Mouse (Mus musculus) gastrocnemius, adult 2 months (tissue): Measurements from ENCODE around the gene Rbm18. TPM values are rescaled to one million over a fixed set of nuclear protein-coding genes. Genes with fewer than 3 reads are reported as not detected.

Experiments
- DNase-seq: peaks from one replicate; pipeline ENCODE4 v3.0.0; 2022
- H3K27ac ChIP-seq: fragments of 200-600 bp; 2 replicates; pipeline ENCODE4 v1.8.1; 2022; ENCODE audit warnings: mild to moderate bottlenecking
- H3K4me3 ChIP-seq: fragments of 200-600 bp; 2 replicates; pipeline ENCODE4 v1.8.1; 2022; ENCODE audit warnings: mild to moderate bottlenecking, moderate library complexity
- CTCF ChIP-seq: fragments of 200-600 bp; IDR thresholded peaks from 2 replicates; pipeline ENCODE4 v1.8.1; 2022; ENCODE audit warnings: antibody characterized with exemption, mild to moderate bottlenecking, moderate library complexity
- intact Hi-C: fragments of 180-260 bp; cut with DNase I; formaldehyde crosslinking; loops from one replicate; pipeline ENCODE4 v1.15.1; 2025
- total RNA-seq, 2 experiments: library from RNA; stranded (reverse); gene quantifications; 2 replicates each; pipeline ENCODE4 v1.2.3; 2021

The Rbm18 gene
- total RNA-seq, 2 experiments from 2014 or later: 31.9 to 33.5 TPM

DNA sequence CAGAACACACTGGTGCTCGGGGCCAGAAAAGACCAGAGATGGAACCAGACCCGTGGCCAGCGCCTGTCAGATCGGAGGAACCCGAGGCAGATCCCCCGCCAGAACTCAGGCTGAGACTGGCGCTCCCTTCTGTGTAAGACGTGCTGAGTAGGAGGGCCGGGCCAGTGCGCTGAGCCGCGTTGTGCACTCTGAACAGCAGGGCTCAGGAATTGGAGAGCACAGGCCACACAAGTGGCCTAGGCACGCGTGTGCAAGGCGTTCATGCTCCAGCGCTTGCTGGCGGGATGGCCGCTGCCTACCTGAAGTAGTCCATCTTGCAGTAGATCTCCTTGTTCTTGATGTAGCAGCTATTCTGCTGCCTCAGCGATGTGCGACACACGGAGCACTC, 34.0 kb downstream of the Rbm18 start:
- no peak for TF ChIP-seq CTCF
- no peak for DNase-seq
- intact Hi-C loops: no loop called here
- Histone ChIP-seq H3K4me3 (peak overlapping the region; percentile 78), H3K27ac (0 out of 2 replicates have a peak overlapping the region, but pooled peaks have one; percentile 1)

- no peak for TF ChIP-seq CTCF
- no peak for DNase-seq
- intact Hi-C loops: no loop called here
- H3K4me3 ChIP-seq: peak overlapping the region; percentile 78
- H3K27ac ChIP-seq: no peak overlapping the region; the same call in 1 of the 2 replicates
These were observed 34.6 kb downstream of the Rbm18 start for GRCm38 (mm10) chr2:36101866-36102558.

- no peak for TF ChIP-seq CTCF
- Histone ChIP-seq H3K27ac (no peak overlapping the region), H3K4me3 (no peak overlapping the region)
- no peak for DNase-seq
- intact Hi-C loops: no loop called here
These were observed 36.8 kb downstream of the Rbm18 start for GRCm38 (mm10) chr2:36099739-36100138.

GRCm38 (mm10) chr2:36098021-36098420, 38.6 kb downstream of the Rbm18 start:
- TF ChIP-seq CTCF: no peak
- Histone ChIP-seq H3K4me3 (no peak overlapping the region), H3K27ac (no peak overlapping the region)
- intact Hi-C loops: no loop called here
- no peak for DNase-seq

GRCm38 (mm10) chr2:36097129-36097815, 39.3 kb downstream of the Rbm18 start:
- DNase-seq: no peak
- Histone ChIP-seq H3K27ac (no peak overlapping the region), H3K4me3 (no peak overlapping the region)
- no peak for TF ChIP-seq CTCF
- intact Hi-C loops: no loop called here

GRCm38 (mm10) chr2:36093914-36094475, 42.6 kb downstream of the Rbm18 start:
- Histone ChIP-seq H3K27ac (no peak overlapping the region), H3K4me3 (no peak overlapping the region)
- TF ChIP-seq CTCF: no peak
- intact Hi-C loops: loop anchor here (5.0 kb wide), 1 partner anchor 47 kb away; the partner anchor contains the start of genes Morn5 and Ndufa8
- no peak for DNase-seq

GRCm38 (mm10) chr2:36093301-36093700, 43.3 kb downstream of the Rbm18 start:
- Histone ChIP-seq H3K27ac (no peak overlapping the region), H3K4me3 (no peak overlapping the region)
- TF ChIP-seq CTCF: no peak
- DNase-seq: no peak
- intact Hi-C loops: loop anchor here (5.0 kb wide), 1 partner anchor 46 kb away; the partner anchor contains the start of genes Morn5 and Ndufa8

- no peak overlapping the region for H3K27ac ChIP-seq
- TF ChIP-seq CTCF: no peak
- intact Hi-C loops: loop anchor here (5.0 kb wide), 1 partner anchor 45 kb away; the partner anchor contains the start of genes Morn5 and Ndufa8
- H3K4me3 ChIP-seq: no peak overlapping the region
- no peak for DNase-seq
These were observed 43.8 kb downstream of the Rbm18 start for GRCm38 (mm10) chr2:36092748-36093147.

- peak; percentile 69 for DNase-seq
- Histone ChIP-seq H3K27ac (no peak overlapping the region), H3K4me3 (peak overlapping the region; percentile 65)
- intact Hi-C loops: loop anchor here (5.0 kb wide), 1 partner anchor 44 kb away; the partner anchor contains the start of genes Morn5 and Ndufa8
- TF ChIP-seq CTCF: no peak
These were observed 45.5 kb downstream of the Rbm18 start for GRCm38 (mm10) chr2:36090853-36091741.

- no peak overlapping the region for H3K4me3 ChIP-seq
- no peak for TF ChIP-seq CTCF
- intact Hi-C loops: no loop called here
- DNase-seq: no peak
- H3K27ac ChIP-seq: no peak overlapping the region
These were observed 47.4 kb downstream of the Rbm18 start for GRCm38 (mm10) chr2:36089190-36089589.

DNA sequence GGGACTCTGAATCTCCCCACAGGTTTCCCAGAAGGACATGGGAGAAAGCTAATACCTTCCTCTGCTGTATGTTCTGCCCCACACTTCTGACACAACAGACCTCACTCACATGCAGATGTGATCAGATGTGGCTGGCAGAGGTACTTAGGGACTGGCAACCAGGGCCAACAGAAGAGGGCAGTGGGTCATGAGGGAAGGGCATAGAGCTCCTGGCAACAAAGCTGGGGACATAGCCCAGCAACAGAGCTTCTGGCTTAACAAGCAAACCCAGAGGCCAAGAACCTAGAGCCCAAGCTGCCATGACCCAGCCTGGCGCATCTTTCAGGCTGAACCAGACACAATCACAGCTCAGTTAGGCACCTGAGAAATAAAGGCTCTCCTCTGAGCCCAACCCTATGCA, 51.5 kb downstream of the Rbm18 start:
- DNase-seq: no peak
- TF ChIP-seq CTCF: no peak
- intact Hi-C loops: no loop called here
- H3K27ac ChIP-seq: no peak overlapping the region
- H3K4me3 ChIP-seq: no peak overlapping the region
